Mouse (Mus musculus) ES-CJ7 (cell line): Measurements from ENCODE around the gene Zc3h14.

Experiments
- DNase-seq: peaks from one replicate; pipeline ENCODE4 v3.0.0; 2011; ENCODE audit warnings: low read depth, low spot score

Gene Zc3h14

DNA sequence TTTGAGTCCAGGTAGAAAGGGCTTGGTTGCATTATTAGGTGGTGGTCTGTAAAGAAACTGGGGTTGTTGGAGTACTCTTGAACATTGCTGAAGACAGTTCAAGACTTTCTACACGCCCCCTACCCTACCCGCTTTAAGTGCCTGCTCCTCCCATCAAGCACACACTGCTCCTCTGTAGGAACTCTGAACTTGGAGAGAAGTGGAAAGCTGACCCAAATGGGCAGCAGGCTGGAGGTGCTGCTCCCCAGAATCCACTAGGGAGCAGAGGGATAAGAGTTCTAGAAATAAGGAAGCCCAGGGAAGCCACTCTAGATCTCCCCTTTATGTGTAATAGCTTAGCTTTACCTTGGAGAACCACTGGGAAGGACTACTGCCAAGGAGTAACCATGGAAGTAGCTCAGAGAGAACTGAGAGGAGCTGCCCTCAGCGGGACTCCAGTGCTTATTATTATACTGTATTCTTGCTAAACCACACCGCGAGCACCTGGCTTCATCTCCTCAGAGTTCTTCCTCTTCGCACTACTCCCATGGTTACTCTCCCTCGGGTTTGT, 8.9 kb upstream of the Zc3h14 start:
- peak; percentile 65 for DNase-seq

DNA sequence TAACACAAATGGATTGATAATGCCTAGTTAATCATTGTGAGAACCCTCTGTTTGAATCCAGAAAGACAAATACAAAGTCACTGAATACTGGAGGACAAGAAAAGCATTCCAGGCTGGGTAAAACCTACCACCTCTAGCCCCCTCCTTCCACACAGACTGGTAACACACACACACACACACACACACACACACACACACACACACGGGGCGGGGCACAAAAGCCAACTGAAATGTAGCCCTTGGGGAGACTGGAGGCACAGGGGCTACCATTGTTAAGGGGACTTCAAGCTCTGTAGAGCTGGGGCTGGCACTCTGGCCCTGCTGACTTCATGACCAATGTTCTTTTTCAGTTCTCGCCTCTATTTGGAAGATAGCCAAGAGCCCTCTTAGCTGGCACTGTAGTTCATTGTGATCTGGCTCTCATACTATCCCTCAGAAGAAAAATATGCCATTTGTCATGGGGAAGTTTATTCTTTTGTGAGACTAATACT, 5.7 kb upstream of the Zc3h14 start:
- no peak for DNase-seq

DNA sequence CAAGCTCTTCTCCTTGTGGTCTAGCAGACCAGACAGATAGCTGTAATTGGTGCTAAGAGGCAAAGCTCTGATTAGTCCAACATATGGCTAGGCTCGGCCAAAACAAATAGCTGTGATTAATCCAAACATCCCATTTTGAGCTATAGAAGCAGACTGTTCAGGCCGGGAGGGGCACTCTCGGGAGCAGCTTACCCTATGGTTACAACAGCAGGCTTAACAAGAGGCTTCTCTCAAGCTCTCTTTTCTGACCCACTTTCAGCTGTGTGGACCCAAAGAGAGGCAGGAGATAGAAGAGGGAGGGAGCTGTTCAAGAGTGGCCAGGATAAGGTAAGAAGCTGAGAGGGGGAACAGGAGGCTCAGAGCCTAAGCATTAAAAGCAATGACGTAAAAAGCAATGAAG, 1.1 kb upstream of the Zc3h14 start:
- no peak for DNase-seq

DNA sequence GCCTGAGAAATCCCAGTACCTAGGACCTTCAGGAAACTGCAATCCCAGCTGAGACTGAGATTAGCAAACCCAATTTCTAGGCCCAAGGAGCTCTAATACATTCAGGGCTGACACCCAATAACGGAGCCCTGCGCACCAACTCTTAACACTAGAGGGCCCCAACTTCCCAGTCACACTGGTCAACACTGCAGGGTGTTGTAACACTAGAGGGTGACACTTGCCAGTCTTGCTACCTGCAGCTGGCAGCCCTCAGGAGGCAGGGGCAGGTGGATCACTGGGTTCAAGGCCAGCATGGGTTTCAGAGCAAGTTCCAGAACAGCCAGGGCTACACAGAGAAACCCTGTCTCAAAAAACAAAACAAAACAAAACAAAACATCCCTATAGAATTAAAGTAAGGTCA, 633 bp upstream of the Zc3h14 start:
- peak; percentile 88 for DNase-seq

DNA sequence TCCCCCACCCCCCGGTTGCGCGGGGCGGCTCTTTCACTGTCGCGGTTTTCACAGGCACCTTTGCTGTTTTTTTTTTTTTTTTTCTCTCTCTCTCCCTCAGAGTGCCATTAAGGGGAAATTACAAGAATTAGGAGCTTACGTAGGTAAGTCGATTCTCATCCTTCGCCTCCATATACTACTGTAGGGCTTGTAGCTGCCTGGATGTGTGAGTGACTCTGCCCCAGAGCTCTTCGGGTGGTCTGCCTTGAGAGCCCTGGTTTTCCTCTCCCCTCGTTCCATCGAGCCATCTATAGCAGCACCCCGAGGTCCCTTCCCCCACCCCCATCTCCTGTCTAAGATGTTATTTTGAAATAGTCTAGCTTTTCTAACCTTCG, 603 bp downstream of the Zc3h14 start:
- no peak for DNase-seq

DNA sequence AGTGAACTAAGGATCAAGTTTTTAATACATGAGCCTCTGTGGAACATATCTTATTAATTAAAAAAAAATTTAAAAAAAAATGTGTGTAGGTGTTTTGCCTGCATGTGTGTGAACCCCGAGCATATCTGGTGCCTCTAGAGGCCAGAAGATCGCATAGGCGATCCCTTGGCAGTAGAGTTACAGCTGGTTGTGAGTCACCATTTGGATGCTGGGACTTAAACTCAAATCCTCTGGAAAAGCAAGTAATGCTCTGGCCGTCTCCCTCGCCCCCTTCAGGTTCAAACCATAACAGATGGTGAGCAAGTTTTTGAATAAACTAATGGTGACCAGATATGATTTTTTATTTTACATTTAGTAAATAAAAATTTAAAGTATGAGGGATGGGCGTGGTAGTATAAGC, 10.9 kb downstream of the Zc3h14 start:
- no peak for DNase-seq

DNA sequence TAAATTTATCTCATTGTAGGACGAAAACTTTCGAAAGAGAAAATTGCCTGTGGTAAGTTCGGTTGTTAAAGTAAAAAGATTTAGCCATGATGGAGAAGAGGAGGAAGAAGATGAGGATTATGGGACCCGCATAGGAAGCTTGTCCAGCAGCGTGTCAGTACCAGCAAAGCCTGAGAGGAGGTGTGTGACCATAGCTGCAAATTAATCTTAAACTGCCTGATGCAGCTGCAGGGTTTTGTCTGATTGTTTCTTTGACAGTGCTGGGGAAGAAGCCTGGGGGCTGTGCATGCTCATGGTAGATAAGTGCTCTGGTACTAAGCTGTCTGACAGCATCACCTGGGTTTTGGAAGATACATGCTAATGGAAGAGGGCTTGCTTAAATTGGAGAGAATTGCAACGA, 12.9 kb downstream of the Zc3h14 start:
- DNase-seq = no peak

DNA sequence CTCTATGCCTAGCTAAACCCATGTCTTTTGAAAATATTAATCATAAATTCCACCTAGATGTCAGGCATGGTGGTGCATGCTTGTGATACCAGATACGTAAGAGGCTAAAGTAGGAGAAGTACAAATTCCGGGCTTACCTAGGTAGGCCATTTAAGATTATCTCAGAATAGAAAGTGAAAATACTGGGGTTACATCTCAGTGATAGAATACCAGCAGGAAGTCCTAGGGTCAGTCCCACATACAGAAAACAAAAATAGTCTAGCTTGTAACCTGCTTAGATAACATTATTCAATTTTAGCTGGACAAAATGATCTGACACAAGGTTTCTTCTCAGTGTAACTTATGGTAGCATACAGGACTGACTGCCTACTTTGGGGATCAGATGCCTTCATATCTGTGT, 19.5 kb downstream of the Zc3h14 start:
- no peak for DNase-seq

DNA sequence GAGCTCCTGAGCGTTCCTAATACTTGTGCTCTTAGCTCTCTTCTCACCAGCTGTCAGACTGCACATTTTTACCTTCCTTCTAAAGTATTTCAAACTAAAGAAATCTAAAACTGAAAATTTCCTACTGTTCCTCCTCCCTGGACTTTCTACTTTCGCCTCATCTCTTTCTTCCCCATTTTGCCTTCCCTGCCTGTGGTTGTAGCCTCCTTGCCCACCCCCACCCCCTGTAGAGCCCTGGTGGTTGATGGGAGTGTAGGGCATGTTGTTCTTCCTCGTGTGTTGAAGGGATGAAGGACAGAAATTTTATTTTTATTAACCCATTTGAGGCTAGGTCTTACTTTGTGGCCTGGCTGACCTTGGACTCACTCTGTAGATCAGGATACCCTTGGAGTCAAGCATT, 30.7 kb downstream of the Zc3h14 start:
- DNase-seq = no peak

DNA sequence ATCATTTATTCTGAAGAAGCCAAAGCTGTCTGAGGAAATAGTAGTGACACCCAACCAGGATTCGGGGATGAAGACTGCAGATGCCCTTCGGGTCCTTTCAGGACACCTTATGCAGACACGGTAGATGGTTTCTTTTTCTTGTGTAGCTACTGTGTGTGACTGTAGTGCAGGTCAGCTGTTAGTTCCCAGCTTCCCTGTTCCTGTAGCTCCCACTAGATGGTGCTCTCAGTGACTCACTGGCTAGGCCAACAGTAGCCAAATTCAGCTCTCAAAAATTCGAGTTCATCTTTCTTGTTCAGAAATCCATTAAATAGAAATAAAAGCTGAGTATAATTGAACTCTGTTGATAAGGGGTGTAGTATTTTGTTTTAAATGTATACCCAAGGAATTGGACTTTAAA, 32.4 kb downstream of the Zc3h14 start:
- DNase-seq = peak; percentile 46

DNA sequence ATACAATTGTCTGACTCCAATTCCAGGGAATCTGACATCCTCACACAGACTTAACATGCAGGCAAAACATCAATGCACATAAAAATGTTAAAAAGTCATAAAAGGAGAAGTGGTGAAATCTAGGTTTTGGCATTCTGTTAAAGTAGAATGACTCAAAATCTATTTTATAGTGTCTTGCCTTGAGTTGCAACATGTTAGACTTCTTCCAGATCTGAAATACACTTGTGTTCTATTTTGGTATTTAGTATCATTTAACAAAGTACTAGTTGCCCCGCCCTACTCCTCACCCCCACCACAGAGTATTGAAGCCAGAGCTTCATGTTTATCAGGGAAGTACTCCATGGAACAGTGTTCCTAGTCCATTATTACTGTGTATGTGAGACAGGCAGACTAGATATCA, 37.5 kb downstream of the Zc3h14 start:
- DNase-seq = no peak

DNA sequence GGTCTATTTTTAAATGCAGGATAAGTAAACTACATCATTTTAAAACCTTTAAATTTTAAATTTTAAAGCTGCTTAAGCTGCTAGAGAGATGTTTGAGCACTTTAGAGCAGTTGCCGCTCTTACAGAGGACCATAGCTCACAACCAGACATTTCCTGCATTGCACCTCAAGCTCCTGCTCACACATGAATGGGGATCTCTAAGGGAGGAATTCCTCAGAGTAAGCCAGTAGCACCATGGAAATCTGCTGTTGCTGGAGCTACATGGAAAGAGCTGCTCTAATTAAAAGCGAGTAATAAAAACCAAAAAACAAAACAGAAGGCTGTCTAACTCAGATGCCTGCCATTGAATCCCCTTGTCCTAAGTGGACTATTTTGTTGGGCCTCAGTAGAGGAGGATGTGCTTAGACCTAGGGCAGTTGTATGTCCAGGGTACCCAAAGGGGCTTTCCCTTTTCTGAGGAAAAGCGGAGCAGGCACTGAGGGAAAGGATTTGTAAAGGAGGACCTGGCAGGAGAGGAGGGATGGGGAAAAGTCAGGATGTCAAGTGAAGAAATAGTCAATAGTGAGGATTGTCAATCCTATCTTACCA, 49.1 kb downstream of the Zc3h14 start:
- no peak for DNase-seq

DNA sequence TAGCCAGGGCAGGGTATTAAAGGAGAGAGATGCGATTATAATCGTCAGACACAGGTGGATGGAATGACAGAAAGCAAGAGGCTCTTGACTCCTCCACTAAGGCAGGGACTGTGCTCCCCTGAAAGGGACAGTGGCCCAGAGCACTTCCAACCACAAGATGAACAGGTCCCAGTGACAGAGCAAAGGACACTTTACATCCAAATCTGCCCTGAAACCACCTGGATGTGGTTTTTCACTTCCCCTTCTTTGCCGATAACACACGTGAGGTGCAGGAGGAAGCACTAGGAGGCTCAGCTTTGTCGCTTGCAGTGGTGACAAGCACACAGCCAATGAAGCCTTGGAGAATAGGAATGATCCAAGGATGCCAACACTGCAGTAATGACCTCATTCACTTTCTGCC, 53.6 kb downstream of the Zc3h14 start:
- DNase-seq = no peak

DNA sequence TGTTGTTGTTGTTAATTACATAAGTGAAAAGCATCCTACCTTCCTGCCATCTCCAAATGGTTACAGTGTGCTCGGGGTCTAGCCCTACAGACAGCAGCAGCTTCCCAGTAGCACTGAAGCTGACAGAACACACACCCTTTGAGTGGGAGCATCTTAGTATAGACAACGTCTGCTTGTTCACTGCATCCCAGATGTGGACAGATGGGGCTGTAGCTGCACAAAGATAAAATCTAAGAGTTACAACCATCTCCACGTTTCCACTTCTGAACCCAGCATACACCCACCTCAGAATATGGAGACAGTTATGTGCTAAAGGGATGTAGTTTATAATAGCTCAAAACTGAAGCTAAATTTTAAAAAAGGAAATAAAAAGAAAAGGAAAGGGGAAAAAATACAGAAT, 55.5 kb downstream of the Zc3h14 start:
- DNase-seq = no peak

DNA sequence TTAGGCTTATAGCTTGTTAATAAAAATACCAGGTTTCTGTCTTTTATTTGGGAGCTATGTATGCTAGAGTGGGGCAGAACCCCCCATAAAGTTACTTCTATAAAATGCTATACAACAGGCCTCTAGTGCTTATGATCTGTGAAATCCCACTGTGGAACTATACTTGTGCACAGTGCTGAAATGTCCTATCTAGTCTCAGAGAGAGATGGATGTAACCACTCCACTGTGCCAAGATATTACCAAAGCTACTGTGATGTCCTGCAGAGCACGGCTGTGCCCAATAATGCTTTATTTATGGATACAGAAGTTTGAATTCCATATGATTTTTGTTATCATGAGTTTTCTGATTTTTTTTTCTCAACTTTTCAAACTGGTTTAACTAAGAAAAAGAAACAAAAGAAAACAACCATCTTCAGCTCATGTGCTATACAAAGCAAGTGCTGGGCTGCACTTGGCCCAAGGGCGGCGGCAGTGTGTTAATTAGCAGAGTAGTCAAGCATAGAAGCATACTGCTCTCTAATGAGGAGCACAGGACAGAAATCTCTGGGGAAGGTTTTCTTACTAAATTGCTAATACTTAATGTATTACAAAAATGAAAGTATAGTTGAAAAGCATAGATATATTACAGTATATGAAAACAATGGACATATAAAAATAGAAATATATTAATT, 57.4 kb downstream of the Zc3h14 start:
- no peak for DNase-seq

DNA sequence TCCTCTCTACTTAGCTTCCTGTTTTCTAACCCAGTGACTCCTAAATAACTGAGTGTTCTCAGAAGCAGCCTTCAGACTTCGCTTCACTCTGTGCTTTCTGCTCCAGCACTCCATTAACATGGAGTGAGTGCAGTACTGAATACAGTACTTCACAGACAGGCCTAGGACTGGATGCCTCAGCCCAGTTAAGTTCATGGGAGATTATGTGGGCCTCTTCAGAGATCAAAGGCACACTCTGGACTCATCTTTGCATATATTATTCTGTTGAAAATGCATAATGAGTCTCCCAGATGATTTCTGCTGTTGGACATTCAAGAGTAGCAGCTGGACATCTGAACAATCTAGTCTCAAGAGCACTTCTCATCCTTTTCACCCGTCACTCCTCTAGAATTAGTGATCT, 74.0 kb downstream of the Zc3h14 start:
- DNase-seq = no peak

DNA sequence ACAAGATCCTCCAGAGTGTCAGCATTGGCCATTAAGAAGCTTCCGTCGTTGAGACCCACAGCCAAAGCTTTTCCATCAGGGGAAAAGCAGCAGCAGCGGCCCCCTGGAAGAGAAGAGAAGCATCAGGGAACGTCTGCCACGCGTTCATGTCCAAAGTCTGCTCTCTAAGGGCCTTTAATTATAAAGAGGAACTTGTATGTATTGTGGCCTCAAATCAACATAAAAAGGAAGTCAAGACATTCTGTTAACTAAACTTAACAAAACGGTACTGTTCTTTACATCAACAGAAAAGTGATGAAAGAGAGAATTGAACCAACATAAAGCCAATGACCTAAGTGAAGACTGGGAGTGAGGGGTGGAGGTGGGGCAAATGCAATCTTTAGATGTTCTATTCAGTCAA, 84.4 kb downstream of the Zc3h14 start:
- no peak for DNase-seq

DNA sequence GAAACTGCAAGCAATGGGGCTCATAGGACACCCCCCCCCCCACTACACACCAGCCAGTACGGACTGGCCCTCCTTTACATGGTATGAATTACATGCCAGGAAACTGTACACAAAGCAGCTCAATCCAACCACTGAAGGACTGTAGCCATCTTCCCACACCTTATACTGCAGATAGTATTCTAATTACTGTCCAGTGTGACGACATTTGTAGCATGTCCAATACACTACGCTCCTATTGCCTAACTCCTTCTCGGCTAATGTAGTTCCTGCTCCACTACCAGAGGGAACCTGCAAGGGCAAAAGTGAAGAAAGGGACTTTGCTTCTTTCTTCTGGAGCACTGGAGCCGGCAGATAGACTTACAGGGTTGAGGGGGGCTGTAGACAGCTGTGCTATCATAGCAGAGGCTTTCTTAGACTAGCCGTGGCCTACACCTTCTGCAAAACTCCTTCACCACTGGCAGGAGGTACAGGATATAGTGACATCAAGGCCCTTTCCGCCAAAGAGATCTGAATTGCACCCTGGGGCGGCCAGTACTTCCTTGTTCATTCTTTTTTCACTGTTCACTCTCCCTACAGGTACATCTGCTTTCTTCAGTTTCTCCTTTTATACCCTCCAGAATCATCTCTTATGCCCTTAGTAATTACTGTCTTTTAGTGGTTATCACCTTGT, 86.3 kb downstream of the Zc3h14 start:
- no peak for DNase-seq

DNA sequence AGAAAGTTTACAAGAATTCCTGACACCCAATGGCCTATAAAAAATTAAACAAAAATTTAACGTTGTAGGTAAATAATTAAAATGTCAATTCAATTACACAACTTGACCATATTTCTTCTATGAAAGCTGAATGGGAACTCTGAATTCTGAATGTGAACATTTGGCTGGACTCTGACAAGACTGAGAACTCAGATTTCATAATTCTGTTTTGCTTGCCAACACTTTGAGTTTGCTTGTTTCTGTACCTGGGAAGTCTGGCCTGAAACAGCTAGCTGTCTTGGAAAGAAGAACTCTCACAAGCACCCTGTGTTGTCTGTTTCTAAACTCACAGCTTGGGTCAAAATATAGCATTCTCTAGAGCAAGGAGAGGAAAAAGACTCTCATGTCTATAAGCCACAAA, 87.1 kb downstream of the Zc3h14 start:
- DNase-seq = no peak

DNA sequence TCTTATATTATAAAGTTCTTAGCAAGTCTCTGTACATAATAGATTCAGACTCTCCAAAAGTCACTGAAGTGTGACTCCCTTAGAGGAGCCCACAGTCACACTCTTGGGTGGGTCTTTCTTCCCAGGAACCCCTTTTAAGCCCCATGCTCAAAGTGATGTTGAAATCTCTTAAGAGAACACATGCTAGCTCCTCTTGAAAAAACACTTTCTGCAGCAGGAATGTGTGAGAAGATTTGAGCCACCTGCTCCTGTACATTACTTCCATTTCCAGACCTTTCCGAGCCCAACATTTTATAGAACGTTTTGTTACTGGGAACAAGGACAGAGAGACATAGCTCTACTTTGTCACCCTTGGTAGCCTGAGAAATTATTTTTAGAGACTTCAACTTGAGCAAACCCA, 88.1 kb downstream of the Zc3h14 start:
- DNase-seq = no peak

DNA sequence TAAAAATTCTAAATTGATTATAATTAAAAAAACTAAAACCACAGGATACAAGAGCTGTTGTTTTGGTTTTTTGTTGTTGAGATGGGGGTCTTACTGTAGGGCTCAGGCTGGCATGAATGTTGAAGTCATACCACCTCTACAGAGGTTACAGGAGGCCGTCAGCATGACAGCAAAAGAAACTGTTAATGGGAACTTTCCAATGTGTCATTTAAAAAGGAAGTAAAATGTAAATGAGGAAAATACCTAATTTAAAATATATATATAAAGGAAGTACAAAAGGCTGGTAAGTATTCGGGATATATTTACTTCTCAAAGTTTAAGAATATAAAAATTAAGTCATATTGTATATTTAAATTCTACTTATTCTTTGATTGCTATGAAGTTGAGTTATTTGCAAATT, 88.7 kb downstream of the Zc3h14 start:
- DNase-seq = no peak
